Mouse (Mus musculus) lung, embryonic 16.5 days (tissue): ENCODE results near the gene Relch. TPM values are rescaled to one million over a fixed set of nuclear protein-coding genes. Genes with fewer than 3 reads are reported as not detected.

ENCODE experiments used
- ATAC-seq: fragments of 200-750 bp; cut with Nextera tagmentation; 2 replicates; pipeline ENCODE4 v1.8.0; 2017; ENCODE audit warnings: low read depth, mild to moderate bottlenecking, moderate library complexity
- H3K27ac ChIP-seq: fragments of 300-500 bp; sonication (generic); 2 replicates; pipeline ENCODE4 v1.5.1; 2014; ENCODE audit warnings: mild to moderate bottlenecking, control low read depth, low read length
- H3K27me3 ChIP-seq: fragments of 300-500 bp; sonication (generic); 2 replicates; pipeline ENCODE4 v1.6.1; 2014; ENCODE audit warnings: low read depth, low read length, mixed read lengths; ENCODE audit not compliant: control insufficient read depth, insufficient read depth
- H3K36me3 ChIP-seq: fragments of 300-500 bp; sonication (generic); 2 replicates; pipeline ENCODE4 v1.6.1; 2014; ENCODE audit warnings: low read length; ENCODE audit not compliant: control insufficient read depth, insufficient read depth
- H3K4me1 ChIP-seq: fragments of 300-500 bp; sonication (generic); replicated peaks from 2 replicates; pipeline ENCODE4 v1.6.1; 2014; ENCODE audit warnings: low read length, mixed read lengths; ENCODE audit not compliant: control insufficient read depth, insufficient read depth
- H3K4me2 ChIP-seq: fragments of 300-500 bp; sonication (generic); 2 replicates; pipeline ENCODE4 v1.6.1; 2014; ENCODE audit warnings: low read depth, low read length, control low read depth
- H3K4me3 ChIP-seq: fragments of 300-500 bp; sonication (generic); 2 replicates; pipeline ENCODE4 v1.5.1; 2014; ENCODE audit warnings: mild to moderate bottlenecking, low read length, control low read depth
- H3K9ac ChIP-seq: fragments of 300-500 bp; sonication (generic); 2 replicates; pipeline ENCODE4 v1.6.1; 2014; ENCODE audit warnings: low read length, control low read depth
- H3K9me3 ChIP-seq: fragments of 300-500 bp; sonication (generic); 2 replicates; pipeline ENCODE4 v1.6.1; 2016; ENCODE audit warnings: low read length; ENCODE audit not compliant: control insufficient read depth
- WGBS: fragments of 180-500 bp; shearing (Covaris S2); extraction: QIAGEN DNeasy Blood & Tissue Kit; methylation state at CpG from one replicate; pipeline ENCODE4 v1.1.7; 2014; 5-methylcytosine and 5-hydroxymethylcytosine counted together
- polyA plus RNA-seq: library from polyadenylated mRNA; unstranded; fragments of >200 nt; fragmentation: Nextera tagmentation; extraction: Ambion mirVana; gene quantifications from 2 replicates; pipeline ENCODE4 v1.2.1, GENCODE M21; 2015

The Relch gene
- polyA plus RNA-seq, 1 experiment from 2014 or later: 23.9 TPM

- H3K4me2 ChIP-seq: no peak overlapping the region
- H3K27ac ChIP-seq: no peak overlapping the region
- no peak overlapping the region for H3K4me3 ChIP-seq
- H3K9me3 ChIP-seq: no peaks in the 10 kb centered on the region
- 94% methylated on average over 2 of the region's 2 CpGs for WGBS
- no peaks in the 10 kb centered on the region for H3K27me3 ChIP-seq
- no peaks in the 10 kb centered on the region for H3K36me3 ChIP-seq
- no peak for ATAC-seq
- H3K4me1 ChIP-seq: no peaks in the 10 kb centered on the region
- no peak overlapping the region for H3K9ac ChIP-seq
Observed at GRCm38 (mm10) chr1:105674763-105675162, 11.1 kb downstream of the Relch start.

- ATAC-seq: no peak
- Histone ChIP-seq H3K27me3 (no peaks in the 10 kb centered on the region), H3K4me1 (no peaks in the 10 kb centered on the region), H3K9ac (no peak overlapping the region), H3K36me3 (no peaks in the 10 kb centered on the region), H3K4me3 (no peak overlapping the region), H3K4me2 (no peak overlapping the region), H3K9me3 (no peaks in the 10 kb centered on the region), H3K27ac (no peak overlapping the region)
- 87% methylated on average over 1 of the region's 1 CpGs for WGBS
Observed at GRCm38 (mm10) chr1:105680587-105680986, 16.9 kb downstream of the Relch start.

GRCm38 (mm10) chr1:105685501-105685900 lies 21.8 kb downstream of the Relch start:
- H3K27me3 ChIP-seq: no peaks in the 10 kb centered on the region

GRCm38 (mm10) chr1:105695581-105695980 lies 31.9 kb downstream of the Relch start:
- H3K36me3 ChIP-seq: no peaks in the 10 kb centered on the region
- no peaks in the 10 kb centered on the region for H3K9me3 ChIP-seq
- no peaks in the 10 kb centered on the region for H3K27me3 ChIP-seq
- ATAC-seq: no peak
- no peak overlapping the region for H3K27ac ChIP-seq
- H3K4me1 ChIP-seq: no peaks in the 10 kb centered on the region
- no peak overlapping the region for H3K9ac ChIP-seq
- no peak overlapping the region for H3K4me2 ChIP-seq
- no peak overlapping the region for H3K4me3 ChIP-seq
- 85% methylated on average over 2 of the region's 2 CpGs for WGBS

More at GRCm38 (mm10) chr1:105685501-105685900, 21.8 kb downstream of the Relch start:
- no peaks in the 10 kb centered on the region for H3K9me3 ChIP-seq
- no peak overlapping the region for H3K4me3 ChIP-seq
- no peak overlapping the region for H3K9ac ChIP-seq
- no peak for ATAC-seq
- H3K4me2 ChIP-seq: no peak overlapping the region
- no peak overlapping the region for H3K27ac ChIP-seq
- WGBS: 81% methylated on average over 3 of the region's 3 CpGs
- no peaks in the 10 kb centered on the region for H3K4me1 ChIP-seq
- no peaks in the 10 kb centered on the region; the same call in 1 of the 2 replicates for H3K36me3 ChIP-seq

GRCm38 (mm10) chr1:105700984-105701530 lies 37.4 kb downstream of the Relch start:
- Histone ChIP-seq H3K4me2 (no peak overlapping the region), H3K36me3 (0 out of 2 replicates have a peak, but pooled peaks cover 3% of the 10 kb centered on the region), H3K27ac (no peak overlapping the region), H3K4me1 (no peaks in the 10 kb centered on the region), H3K9me3 (no peaks in the 10 kb centered on the region), H3K4me3 (no peak overlapping the region), H3K27me3 (no peaks in the 10 kb centered on the region), H3K9ac (no peak overlapping the region)
- no peak for ATAC-seq
- 81% methylated on average over 4 of the region's 4 CpGs for WGBS

- H3K27me3 ChIP-seq: no peaks in the 10 kb centered on the region
- no peaks in the 10 kb centered on the region for H3K9me3 ChIP-seq
- ATAC-seq: no peak
- H3K27ac ChIP-seq: no peak overlapping the region
- no peak overlapping the region for H3K4me2 ChIP-seq
- no peak overlapping the region for H3K9ac ChIP-seq
- peaks cover 5% of the 10 kb centered on the region; the same call in 1 of the 2 replicates for H3K36me3 ChIP-seq
- no peak overlapping the region for H3K4me3 ChIP-seq
- whole genome bisulfite sequencing: 52% methylated on average over 2 of the region's 2 CpGs
- no peaks in the 10 kb centered on the region for H3K4me1 ChIP-seq
Observed at GRCm38 (mm10) chr1:105709415-105709814, 45.8 kb downstream of the Relch start.

- ATAC-seq: no peak
- Histone ChIP-seq H3K4me3 (no peak overlapping the region), H3K9ac (no peak overlapping the region), H3K36me3 (peaks cover 8% of the 10 kb centered on the region; the same call in 1 of the 2 replicates), H3K9me3 (no peaks in the 10 kb centered on the region), H3K4me2 (no peak overlapping the region), H3K27me3 (no peaks in the 10 kb centered on the region), H3K27ac (no peak overlapping the region), H3K4me1 (no peaks in the 10 kb centered on the region)
- 24% methylated on average over 1 of the region's 1 CpGs for WGBS
Observed at GRCm38 (mm10) chr1:105711227-105711626, 47.6 kb downstream of the Relch start.

- 95% methylated on average over 2 of the region's 2 CpGs for WGBS
Observed at GRCm38 (mm10) chr1:105712822-105713221, 49.2 kb downstream of the Relch start.

GRCm38 (mm10) chr1:105718358-105718757 lies 54.7 kb downstream of the Relch start:
- no peak overlapping the region for H3K4me2 ChIP-seq
- no peak overlapping the region for H3K27ac ChIP-seq
- no peaks in the 10 kb centered on the region for H3K9me3 ChIP-seq
- 91% methylated on average over 1 of the region's 1 CpGs for WGBS
- no peaks in the 10 kb centered on the region for H3K4me1 ChIP-seq
- no peak overlapping the region for H3K4me3 ChIP-seq
- ATAC-seq: peak; percentile 75; the same call in 1 of the 2 replicates
- H3K36me3 ChIP-seq: peaks cover 8% of the 10 kb centered on the region
- no peak overlapping the region for H3K9ac ChIP-seq
- no peaks in the 10 kb centered on the region for H3K27me3 ChIP-seq

More at GRCm38 (mm10) chr1:105712822-105713221, 49.2 kb downstream of the Relch start:
- peaks cover 6% of the 10 kb centered on the region for H3K36me3 ChIP-seq
- no peak overlapping the region for H3K27ac ChIP-seq
- H3K4me3 ChIP-seq: no peak overlapping the region
- H3K27me3 ChIP-seq: no peaks in the 10 kb centered on the region
- H3K9me3 ChIP-seq: no peaks in the 10 kb centered on the region
- no peak overlapping the region for H3K9ac ChIP-seq
- no peaks in the 10 kb centered on the region for H3K4me1 ChIP-seq
- H3K4me2 ChIP-seq: no peak overlapping the region
- ATAC-seq: no peak
